Mouse (Mus musculus) stomach, embryonic 16.5 days (tissue): ENCODE measurements around the gene Ccdc40. TPM values are rescaled to one million over a fixed set of nuclear protein-coding genes. Genes with fewer than 3 reads are reported as not detected.

ENCODE experiments used
- ATAC-seq: fragments of 200-750 bp; cut with Nextera tagmentation; 2 replicates; pipeline ENCODE4 v1.8.0; 2017; ENCODE audit warnings: moderate number of reproducible peaks, moderate TSS enrichment; ENCODE audit not compliant: insufficient read depth, low FRiP score
- H3K27ac ChIP-seq: fragments of 300-500 bp; sonication (generic); 2 replicates; pipeline ENCODE4 v1.5.1; 2014; ENCODE audit warnings: low read length
- H3K27me3 ChIP-seq: fragments of 300-500 bp; sonication (generic); 2 replicates; pipeline ENCODE4 v1.6.1; 2014; ENCODE audit warnings: low read length, control low read depth, mixed read lengths; ENCODE audit not compliant: control insufficient read depth, insufficient read depth
- H3K36me3 ChIP-seq: fragments of 300-500 bp; sonication (generic); 2 replicates; pipeline ENCODE4 v1.6.1; 2014; ENCODE audit warnings: low read length; ENCODE audit not compliant: control insufficient read depth, insufficient read depth
- H3K4me1 ChIP-seq: fragments of 300-500 bp; sonication (generic); 2 replicates; pipeline ENCODE4 v1.6.1; 2014; ENCODE audit warnings: low read length, control low read depth, mixed read lengths; ENCODE audit not compliant: control insufficient read depth, insufficient read depth
- H3K4me2 ChIP-seq: fragments of 300-500 bp; sonication (generic); 2 replicates; pipeline ENCODE4 v1.6.1; 2014; ENCODE audit warnings: low read depth, low read length, mixed read lengths
- H3K4me3 ChIP-seq: fragments of 300-500 bp; sonication (generic); replicated peaks from 2 replicates; pipeline ENCODE4 v1.5.1; 2014; ENCODE audit warnings: mild to moderate bottlenecking, low read length
- H3K9ac ChIP-seq: fragments of 300-500 bp; sonication (generic); 2 replicates; pipeline ENCODE4 v1.6.1; 2014; ENCODE audit warnings: low read length
- H3K9me3 ChIP-seq: fragments of 300-500 bp; sonication (generic); replicated peaks from 2 replicates; pipeline ENCODE4 v1.6.1; 2016; ENCODE audit warnings: low read length, control low read depth; ENCODE audit not compliant: control insufficient read depth
- WGBS: fragments of 180-500 bp; shearing (Covaris S2); extraction: QIAGEN DNeasy Blood & Tissue Kit; methylation state at CpG from one replicate; pipeline ENCODE4 v1.1.7; 2014; 5-methylcytosine and 5-hydroxymethylcytosine counted together
- polyA plus RNA-seq: library from polyadenylated mRNA; unstranded; fragments of >200 nt; fragmentation: Nextera tagmentation; extraction: Ambion mirVana; gene quantifications from 2 replicates; pipeline ENCODE4 v1.2.1, GENCODE M21; 2015

Gene Ccdc40
- polyA plus RNA-seq, 1 experiment from 2014 or later: 2.4 TPM

GRCm38 (mm10) chr11:119304904-119305712 is 76.7 kb downstream of the Ccdc40 start:
- Histone ChIP-seq H3K9ac (no peak overlapping the region), H3K36me3 (no peaks in the 10 kb centered on the region), H3K27me3 (no peaks in the 10 kb centered on the region), H3K9me3 (no peaks in the 10 kb centered on the region), H3K4me2 (no peak overlapping the region), H3K27ac (no peak overlapping the region), H3K4me1 (peaks cover 4% of the 10 kb centered on the region), H3K4me3 (no peak overlapping the region)
- WGBS: 46% methylated on average over 16 of the region's 16 CpGs
- no peak for ATAC-seq

- Histone ChIP-seq H3K4me1 (no peaks in the 10 kb centered on the region), H3K4me3 (no peak overlapping the region), H3K27ac (peak overlapping the region; percentile 48), H3K4me2 (no peak overlapping the region), H3K36me3 (no peaks in the 10 kb centered on the region), H3K27me3 (no peaks in the 10 kb centered on the region), H3K9ac (no peak overlapping the region; the same call in 1 of the 2 replicates), H3K9me3 (no peaks in the 10 kb centered on the region)
- ATAC-seq: no peak
- 49% methylated on average over 13 of the region's 13 CpGs for WGBS
Measured at GRCm38 (mm10) chr11:119306762-119307657, 78.6 kb downstream of the Ccdc40 start.

- no peaks in the 10 kb centered on the region for H3K9me3 ChIP-seq
- 41% methylated on average over 1 of the region's 1 CpGs for WGBS
- H3K4me2 ChIP-seq: no peak within 1 kb of the TSS
- H3K4me3 ChIP-seq: peak within 1 kb of the TSS; percentile 10; the same call in 1 of the 2 replicates
- no peak within 1 kb of the TSS; the same call in 1 of the 2 replicates for H3K9ac ChIP-seq
- H3K36me3 ChIP-seq: no peaks in the 10 kb centered on the region
- peak within 1 kb of the TSS; percentile 48 for H3K27ac ChIP-seq
- ATAC-seq: no peak; the same call in 1 of the 2 replicates
- no peaks in the 10 kb centered on the region for H3K4me1 ChIP-seq
- no peaks in the 10 kb centered on the region for H3K27me3 ChIP-seq
Measured at GRCm38 (mm10) chr11:119307658-119307867, 79.2 kb downstream of the Ccdc40 start, which contains the start of gene Card14. TSS of gene Card14 (plus strand) at chr11:119307768.

- Histone ChIP-seq H3K4me3 (peak overlapping the region; percentile 10; the same call in 1 of the 2 replicates), H3K27ac (no peak overlapping the region), H3K9ac (no peak overlapping the region; the same call in 1 of the 2 replicates), H3K36me3 (no peaks in the 10 kb centered on the region), H3K4me1 (no peaks in the 10 kb centered on the region), H3K4me2 (no peak overlapping the region), H3K27me3 (no peaks in the 10 kb centered on the region), H3K9me3 (no peaks in the 10 kb centered on the region)
- ATAC-seq: no peak
- WGBS: 21% methylated on average over 11 of the region's 11 CpGs
Measured at GRCm38 (mm10) chr11:119307916-119308315, 79.5 kb downstream of the Ccdc40 start.

GRCm38 (mm10) chr11:119310621-119311020 is 82.2 kb downstream of the Ccdc40 start:
- ATAC-seq: no peak
- no peaks in the 10 kb centered on the region for H3K4me1 ChIP-seq
- no peaks in the 10 kb centered on the region for H3K36me3 ChIP-seq
- 18% methylated on average over 10 of the region's 10 CpGs for WGBS
- H3K9ac ChIP-seq: no peak overlapping the region
- no peaks in the 10 kb centered on the region for H3K9me3 ChIP-seq
- no peak overlapping the region for H3K4me2 ChIP-seq
- no peaks in the 10 kb centered on the region for H3K27me3 ChIP-seq
- H3K4me3 ChIP-seq: no peak overlapping the region
- no peak overlapping the region for H3K27ac ChIP-seq

- no peak overlapping the region for H3K4me2 ChIP-seq
- no peaks in the 10 kb centered on the region for H3K4me1 ChIP-seq
- H3K36me3 ChIP-seq: no peaks in the 10 kb centered on the region
- H3K27me3 ChIP-seq: no peaks in the 10 kb centered on the region
- H3K4me3 ChIP-seq: no peak overlapping the region
- WGBS: 68% methylated on average over 17 of the region's 17 CpGs
- H3K9me3 ChIP-seq: no peaks in the 10 kb centered on the region
- no peak overlapping the region for H3K27ac ChIP-seq
- ATAC-seq: peak; percentile 65; the same call in 1 of the 2 replicates
- H3K9ac ChIP-seq: no peak overlapping the region; the same call in 1 of the 2 replicates
Measured at GRCm38 (mm10) chr11:119314252-119314936, 86.0 kb downstream of the Ccdc40 start.

Other genes with a start within 250 kb of the Ccdc40 start
- not detected in 2 replicates for gene Enpp7, start 240.4 kb upstream of the Ccdc40 start, polyA plus RNA-seq
- gene Cbx2, start 205.6 kb upstream of the Ccdc40 start, polyA plus RNA-seq: 15.2 and 16.5 TPM in 2 replicates
- gene Cbx8, start 187.6 kb upstream of the Ccdc40 start, polyA plus RNA-seq: 5.8 and 6.4 TPM in 2 replicates
- gene Cbx4, start 142.4 kb upstream of the Ccdc40 start, polyA plus RNA-seq: 8.5 and 10.1 TPM in 2 replicates
- 13.6 and 14.8 TPM in 2 replicates for gene Tbc1d16, start 73 bp upstream of the Ccdc40 start, polyA plus RNA-seq
- 74.7 and 85.1 TPM in 2 replicates for gene Gaa, start 39.3 kb downstream of the Ccdc40 start, polyA plus RNA-seq
- 272 and 284 TPM in 2 replicates for gene Eif4a3, start 71.5 kb downstream of the Ccdc40 start, polyA plus RNA-seq
- 3.2 and 5.1 TPM in 2 replicates for gene Card14, start 79.2 kb downstream of the Ccdc40 start, polyA plus RNA-seq
- 6.7 and 7.5 TPM in 2 replicates for gene Sgsh, start 127.0 kb downstream of the Ccdc40 start, polyA plus RNA-seq
- gene Slc26a11, start 127.0 kb downstream of the Ccdc40 start, polyA plus RNA-seq: 9.9 and 10.5 TPM in 2 replicates
- 6.6 and 7.3 TPM in 2 replicates for gene Rnf213, start 164.5 kb downstream of the Ccdc40 start, polyA plus RNA-seq